Mouse (Mus musculus): ENCODE measurements around the gene Slc4a2.

Slc4a2 gene

DNA sequence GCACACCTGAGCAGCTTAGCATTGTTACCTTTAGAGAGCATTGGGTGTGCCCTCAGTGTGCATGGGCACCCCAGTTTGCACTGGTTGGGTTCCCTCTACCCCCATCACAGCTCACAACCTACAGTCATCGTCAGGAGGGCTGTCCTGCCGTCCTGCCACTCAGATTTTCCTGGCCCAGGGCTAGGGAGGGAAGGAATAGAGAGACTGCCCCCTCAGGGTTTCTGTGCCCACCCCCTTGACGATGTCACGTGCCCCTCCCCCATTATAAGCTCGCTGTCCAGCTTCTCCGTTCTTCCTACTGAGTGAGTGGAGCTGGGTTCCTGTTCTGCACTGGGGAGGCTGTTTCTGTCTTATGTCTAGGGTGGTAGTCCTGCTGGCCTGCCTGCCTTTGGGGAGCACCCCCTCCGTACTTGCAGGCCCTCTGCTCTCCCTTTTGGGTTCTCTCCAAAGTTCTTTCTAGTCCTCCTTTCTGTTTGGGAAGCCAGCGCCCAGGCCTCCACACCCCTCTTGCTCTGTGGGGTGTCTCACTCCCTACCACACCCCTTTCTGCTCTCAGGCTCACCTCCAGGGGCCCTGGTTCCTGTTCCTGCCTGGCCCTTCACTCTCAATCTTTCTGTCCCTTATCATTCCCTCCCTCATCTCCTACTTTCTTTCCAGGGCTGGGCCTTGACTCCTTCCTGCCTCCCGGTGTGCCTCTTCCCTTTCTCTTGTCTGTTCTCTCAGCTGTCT is 3.1 kb downstream of the Slc4a2 start:
- DNase-seq (ENCODE audit: low spot score): no peak

DNA sequence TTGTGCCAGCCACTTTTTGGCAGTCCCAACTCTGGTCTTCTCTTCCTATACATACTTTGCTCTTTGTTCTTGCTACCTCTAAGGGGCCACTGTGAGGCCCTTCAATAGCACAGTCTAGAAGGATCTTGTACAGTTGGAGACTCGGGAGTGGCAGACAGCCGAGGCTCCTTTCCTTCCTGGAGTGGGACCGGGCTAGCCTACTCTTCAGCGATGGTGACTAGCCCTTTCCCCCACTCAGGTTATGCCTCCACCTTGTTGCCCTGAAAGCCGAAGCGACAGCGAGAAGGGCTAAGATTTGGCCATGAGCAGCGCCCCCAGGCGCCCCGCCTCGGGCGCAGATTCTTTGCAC is 3.6 kb downstream of the Slc4a2 start:
- no peak for DNase-seq (ENCODE audit: low spot score)

DNA sequence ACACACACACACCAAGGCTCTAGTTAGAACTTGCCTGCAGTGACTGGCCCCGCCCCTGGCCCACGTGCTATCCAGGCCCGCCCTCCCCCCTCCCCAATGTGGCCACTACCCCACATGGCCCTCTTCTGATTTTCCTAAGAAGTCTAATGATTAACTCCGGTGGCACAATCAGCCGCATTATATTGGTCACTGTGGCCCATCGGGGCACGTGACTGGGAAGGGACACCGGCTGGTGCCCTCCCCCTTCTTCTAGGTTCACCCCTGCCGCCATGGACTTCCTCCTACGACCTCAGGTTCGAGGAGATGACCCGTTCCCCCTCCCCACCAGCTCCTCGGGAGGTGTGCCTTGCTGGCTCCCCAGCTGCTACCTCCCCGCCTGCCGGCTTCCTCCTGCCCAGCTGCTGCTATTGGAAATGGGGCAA is 4.4 kb downstream of the Slc4a2 start:
- no peak for DNase-seq (ENCODE audit: low spot score)

DNA sequence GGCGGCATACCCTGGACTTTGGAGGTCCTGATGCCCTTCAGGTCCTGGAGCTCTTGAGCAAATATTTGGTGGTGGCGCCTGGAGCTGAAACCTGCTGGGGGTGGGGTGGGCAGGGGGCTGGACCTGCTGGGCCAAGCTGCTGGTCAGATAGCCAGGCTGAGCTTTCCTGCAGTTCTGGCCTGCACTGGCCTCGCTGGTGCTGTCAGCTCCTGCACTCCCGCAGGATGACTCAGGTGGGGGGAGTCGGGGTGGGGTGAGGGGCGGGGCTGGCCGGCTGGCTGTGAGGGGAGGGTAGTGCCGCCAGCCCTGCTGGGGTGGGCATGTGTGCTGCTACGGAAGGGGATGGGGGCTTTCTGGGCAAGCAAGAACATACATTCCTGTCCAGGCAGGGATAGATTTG is 5.0 kb downstream of the Slc4a2 start:
- no peak for DNase-seq (ENCODE audit: low spot score)

DNA sequence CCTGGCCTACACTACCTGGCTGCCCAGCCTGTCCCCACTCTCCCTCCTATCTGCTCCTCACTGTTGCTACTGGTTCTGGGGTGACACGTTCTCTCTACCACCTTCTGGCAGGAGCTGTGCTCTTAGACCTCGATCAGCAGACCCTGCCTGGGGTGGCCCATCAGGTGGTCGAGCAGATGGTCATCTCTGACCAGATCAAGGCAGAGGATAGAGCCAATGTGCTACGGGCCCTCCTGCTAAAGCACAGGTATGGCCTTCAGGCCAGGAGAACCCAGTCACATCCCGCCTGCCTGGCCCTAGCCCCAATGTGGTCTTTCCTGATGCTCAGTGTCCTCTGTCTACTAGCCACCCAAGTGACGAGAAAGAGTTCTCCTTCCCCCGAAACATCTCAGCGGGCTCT is 10.4 kb downstream of the Slc4a2 start:
- DNase-seq (ENCODE audit: low spot score): no peak

DNA sequence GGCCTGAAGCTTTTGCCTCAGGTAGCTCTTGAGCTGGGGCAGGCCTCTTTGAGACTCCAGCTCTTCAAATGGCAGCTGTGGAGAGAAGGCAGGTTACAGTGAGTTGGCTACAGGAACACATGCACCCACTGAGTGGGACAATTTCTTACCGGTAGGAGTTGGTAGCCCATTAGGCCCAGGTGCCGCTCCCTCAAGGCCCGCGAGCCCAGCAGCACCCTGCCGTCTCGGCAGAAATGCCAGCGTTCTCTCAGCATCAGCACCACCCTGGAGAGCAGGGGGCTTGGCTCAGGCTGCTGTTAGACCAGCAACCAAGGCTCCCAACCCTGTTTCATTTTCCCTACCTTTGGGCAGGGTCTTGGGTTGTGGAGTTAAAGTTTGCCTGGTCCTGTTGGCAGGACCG is 17.6 kb downstream of the Slc4a2 start:
- DNase-seq (ENCODE audit: low spot score): no peak

DNA sequence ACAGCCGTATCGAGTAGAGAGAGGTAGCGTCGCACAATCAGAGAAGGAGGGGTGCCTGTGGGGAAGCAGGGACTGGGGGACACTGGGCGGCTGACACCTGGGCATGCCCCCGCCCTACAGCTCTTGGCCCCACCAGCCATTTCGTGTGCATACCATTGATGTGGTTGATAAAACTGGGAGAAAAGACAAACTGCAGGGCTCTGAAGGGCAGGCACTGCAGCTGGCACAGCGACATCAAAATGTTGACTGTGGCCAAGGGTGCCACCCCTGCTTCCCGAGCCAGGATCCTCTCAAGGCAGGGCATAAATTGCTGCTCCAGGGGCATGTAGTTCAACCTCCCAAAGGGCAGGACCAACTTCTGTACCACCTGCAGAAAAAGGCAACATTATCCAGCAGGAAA is 18.4 kb downstream of the Slc4a2 start:
- no peak for DNase-seq (ENCODE audit: low spot score)

DNA sequence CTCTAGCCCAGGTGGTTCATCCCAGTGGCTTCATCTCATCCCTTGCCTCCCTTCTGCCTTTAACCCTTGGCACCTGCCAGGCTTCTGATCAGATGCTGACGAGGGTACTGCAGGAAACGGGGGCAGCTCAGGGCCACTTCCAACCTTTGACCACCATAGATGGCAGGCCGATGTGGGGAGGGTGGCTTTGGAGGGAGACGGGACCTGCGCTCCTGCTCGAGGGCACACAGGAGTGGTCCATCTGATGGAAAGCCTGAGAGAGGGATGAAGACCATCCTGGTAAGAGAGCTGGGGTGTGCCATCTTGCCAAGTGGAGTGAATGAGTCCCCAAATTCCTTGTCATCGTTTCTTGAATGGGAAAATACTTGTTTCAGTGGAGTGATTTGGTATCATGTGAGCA is 19.6 kb downstream of the Slc4a2 start:
- DNase-seq (ENCODE audit: low spot score): no peak

DNA sequence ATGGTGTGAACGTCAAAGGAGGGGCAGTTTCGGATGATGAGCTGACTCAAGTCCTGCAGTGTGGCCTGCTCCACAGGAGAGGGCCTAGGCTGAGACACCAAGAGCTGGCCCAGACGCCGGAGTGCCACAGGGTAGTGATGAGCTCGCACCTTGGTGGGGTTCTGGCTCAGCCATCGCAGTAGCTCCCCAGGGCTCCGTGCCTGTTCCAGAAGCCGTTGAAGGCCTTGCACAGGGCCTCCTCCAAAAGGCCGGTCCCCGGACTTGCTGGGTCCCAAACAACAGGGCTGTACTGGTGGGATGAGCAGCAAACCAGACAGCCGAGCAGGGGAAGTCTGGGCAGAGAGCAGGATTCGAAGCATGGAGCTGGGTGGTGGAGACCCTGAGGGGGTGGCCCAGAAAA is 20.3 kb downstream of the Slc4a2 start:
- DNase-seq (ENCODE audit: low spot score): no peak

DNA sequence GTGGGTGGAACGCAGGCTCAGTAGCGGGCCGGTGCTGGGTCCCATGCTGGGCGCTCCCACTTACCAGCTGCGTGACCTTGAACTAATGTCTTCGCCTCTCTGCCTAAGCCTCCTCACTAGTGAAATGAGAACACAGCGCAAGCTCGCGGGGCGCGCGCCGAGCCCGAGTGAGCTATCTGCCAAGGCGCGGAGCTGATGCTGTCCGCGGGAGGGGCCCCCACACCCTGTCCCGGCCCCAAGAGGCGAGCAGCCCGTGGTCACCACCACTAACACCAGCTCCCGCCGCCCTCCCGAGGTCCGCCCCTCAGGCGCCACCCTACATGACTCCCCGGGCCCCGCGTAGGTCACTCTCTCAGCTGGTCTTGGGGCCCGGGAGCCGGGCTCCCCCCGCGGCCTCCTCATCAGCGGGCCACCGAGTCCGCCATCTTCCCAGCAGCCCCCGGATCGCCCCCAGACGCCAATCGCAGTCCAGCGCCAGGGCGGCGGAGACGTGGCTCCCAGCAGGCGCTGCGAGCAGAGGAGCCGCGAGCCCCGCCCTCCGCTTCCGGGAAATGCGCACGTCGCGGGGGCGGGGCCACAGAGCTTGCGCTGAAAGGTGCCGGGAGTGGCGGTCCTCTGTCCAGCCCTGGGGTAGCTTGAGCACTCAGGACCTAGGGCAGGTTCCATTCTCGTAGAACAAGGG is 21.2 kb downstream of the Slc4a2 start, which contains the start of gene Fastk:
Fastk (minus strand) TSS at position 542 of the 682 bp plus-strand sequence.
- DNase-seq (ENCODE audit: low spot score): peak; percentile 89

DNA sequence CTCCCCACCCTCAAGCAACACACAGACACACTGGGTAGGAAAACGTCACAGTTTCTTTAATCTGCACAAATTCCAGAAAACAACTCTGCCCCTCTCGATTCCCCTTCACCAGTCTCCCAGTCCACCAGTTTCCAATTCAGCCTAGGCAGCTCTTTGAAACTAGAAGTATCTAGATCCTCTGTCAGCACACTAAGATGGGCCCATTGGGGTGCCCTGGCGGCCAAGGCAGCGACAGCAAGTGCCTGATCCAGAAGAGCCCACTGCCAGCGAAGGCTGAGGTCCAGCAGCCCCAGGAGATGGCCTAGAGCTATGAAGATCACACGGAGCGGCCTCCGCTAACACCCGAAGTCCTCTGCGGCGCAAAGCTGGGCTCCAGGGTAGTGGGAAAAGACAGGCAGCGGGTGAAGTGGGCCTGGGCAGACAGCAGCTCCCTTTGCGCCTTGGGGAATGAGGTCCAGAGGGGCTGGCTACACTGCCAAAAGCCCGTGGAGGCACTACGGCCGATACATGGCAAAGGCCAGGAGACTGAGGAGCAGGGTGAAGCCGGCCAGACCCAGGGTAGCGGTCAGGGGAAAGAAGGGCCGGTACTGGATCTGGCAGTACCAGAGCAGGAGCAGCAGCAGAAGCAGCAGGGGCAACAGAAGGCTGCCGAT is 21.9 kb downstream of the Slc4a2 start:
- DNase-seq (ENCODE audit: low spot score): no peak

DNA sequence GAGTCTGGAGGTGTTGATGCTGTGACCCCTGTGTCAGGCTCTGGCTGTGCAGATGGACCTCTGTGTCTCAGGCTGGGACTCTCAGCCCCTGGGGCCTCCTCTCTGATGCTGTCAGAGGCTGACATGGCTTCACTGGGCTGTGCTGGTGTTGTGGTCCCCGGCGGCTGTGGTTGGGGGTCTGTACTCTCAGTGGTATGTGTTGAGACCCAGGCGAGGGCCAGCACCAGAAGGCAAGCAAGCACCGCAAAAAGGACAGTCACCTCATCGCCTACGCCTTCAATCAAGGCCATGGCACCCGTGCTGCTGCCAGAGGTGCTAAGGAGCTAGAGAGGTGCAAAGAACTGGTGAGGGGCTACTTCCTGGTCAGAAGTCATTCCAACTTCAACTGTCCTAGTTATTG is 23.0 kb downstream of the Slc4a2 start:
- no peak for DNase-seq (ENCODE audit: low spot score)

DNA sequence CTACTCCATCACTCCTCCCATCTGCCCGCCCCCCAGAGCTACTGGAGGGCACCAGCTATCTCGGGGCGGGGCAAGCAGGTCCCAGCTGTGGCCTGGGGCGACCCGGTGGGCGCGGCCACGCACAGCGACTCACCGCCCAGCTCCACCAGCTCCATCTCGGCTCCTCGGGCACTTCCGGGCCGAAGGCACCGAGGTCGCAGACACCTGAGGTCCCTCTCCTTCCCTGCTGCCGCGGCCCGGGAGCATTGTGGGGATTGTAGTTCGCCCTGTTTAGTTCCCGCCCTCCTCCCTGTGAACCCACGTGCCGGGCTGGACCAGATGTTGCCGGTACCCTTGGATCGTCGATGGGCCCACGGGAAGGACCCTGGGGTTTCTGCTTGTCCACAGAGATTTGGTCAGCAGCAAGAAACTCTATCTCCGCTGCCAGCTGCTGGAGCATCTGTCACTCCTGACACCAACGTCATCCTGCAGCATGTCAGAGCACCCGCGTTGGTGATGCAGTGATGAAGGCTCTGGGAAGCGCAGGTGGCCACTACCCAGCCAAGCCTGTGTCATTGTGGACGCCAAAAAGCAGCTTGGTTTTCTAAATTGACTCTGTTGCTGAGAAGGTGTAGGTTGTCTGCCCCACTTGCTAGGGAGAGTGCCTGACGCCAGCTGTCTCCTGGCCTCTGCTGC is 24.1 kb downstream of the Slc4a2 start, which contains the start of gene Tmub1:
Tmub1 (minus strand) TSS at position 231 of the 675 bp plus-strand sequence.
- DNase-seq (ENCODE audit: low spot score): peak; percentile 85

DNA sequence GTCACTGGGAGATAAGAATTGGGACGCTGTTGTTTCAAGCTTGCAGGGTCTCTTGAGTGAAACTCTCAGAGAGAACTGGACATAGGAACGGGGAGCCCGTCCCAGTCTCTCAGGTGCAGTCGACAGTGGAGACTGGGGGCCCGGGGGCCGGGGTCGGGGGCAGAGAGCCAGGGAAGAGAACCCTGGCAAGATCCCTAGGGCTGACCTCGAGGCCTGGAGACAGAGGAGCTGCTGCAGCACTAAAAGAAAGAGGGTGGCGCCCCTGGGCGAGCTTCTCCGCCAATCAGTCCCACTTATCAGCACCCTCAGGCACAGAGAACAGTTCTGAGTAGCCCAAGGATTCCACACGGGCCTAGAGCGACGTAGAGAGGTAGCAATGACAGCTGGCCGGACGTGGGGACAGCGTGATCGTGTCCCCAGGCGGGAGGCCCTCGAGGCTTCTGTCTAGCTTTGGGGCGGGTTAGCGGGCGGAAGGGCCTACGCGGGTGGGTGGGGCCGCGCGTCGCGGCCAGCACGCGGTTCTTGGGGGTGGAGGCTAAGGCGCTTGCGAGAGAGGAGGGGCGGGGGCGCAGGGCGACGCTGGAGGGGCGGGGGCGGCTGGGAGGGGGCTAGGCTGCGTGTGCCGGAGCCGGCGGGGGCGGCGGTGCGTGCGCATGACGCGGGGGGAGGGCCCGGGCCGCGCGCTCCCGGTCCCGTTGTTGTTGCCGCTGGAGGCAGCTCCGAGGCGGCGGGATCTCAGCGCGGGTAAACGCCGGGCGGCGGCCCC is 27.8 kb downstream of the Slc4a2 start:
- peak; percentile 80 for DNase-seq (ENCODE audit: low spot score)

DNA sequence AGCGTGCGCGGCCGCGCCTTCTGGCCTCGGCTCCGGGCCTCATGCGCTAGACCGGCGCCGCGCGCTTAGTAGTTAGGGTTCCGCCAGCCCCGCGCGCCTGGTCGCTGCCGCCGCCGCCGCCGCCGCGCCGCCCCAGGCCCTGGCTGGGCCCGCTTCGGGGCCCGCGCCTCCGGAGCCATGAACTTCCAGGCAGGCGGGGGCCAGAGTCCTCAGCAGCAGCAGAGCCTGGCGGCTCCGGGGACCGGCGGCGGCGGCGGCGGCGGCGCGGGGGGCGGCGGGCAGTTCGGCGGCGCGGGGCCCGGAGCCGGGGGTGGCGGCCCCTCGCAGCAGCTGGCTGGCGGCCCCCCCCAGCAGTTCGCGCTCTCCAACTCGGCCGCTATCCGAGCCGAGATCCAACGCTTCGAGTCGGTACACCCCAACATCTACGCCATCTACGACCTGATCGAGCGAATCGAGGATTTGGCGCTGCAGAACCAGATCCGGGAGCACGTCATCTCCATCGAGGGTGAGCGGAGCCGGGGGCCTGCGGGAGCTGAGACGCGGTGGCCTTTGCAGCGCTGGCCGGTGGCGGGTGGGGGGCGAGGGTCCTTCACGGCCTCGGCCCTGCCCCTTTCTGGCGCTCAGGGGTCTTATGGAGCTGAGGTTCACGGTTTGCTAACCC is 28.5 kb downstream of the Slc4a2 start, which contains the start of gene Agap3:
Agap3 (plus strand) TSS at position 148 of the 661 bp plus-strand sequence.
- DNase-seq (ENCODE audit: low spot score): peak; percentile 51

DNA sequence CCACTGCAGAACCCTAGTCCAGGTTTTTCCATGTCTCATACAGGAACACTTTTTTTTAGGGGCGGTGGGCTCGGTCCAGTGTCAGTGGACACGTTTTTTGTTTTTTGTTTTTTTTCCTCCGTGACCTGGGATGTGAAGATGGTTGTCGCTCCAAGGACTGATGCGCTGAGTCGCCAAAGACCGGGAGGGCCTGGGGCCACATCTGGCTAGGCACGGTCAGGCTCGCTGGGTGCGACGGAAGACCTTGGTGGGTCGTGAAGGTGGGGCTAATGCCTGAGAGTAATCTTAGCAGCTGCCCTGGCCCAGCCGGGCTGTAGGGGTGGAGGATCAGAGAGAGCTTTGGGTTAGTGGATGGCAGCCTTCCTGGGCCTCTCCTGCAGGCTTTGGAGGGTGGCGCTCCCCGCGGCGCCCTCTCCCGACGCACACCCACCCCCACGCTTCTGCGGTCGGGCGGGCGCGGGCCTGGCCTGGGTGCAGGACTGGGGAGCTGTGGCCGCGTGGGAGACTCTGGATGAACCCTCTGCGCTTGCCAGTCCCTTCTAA is 29.1 kb downstream of the Slc4a2 start:
- peak; percentile 11 for DNase-seq (ENCODE audit: low spot score)

DNA sequence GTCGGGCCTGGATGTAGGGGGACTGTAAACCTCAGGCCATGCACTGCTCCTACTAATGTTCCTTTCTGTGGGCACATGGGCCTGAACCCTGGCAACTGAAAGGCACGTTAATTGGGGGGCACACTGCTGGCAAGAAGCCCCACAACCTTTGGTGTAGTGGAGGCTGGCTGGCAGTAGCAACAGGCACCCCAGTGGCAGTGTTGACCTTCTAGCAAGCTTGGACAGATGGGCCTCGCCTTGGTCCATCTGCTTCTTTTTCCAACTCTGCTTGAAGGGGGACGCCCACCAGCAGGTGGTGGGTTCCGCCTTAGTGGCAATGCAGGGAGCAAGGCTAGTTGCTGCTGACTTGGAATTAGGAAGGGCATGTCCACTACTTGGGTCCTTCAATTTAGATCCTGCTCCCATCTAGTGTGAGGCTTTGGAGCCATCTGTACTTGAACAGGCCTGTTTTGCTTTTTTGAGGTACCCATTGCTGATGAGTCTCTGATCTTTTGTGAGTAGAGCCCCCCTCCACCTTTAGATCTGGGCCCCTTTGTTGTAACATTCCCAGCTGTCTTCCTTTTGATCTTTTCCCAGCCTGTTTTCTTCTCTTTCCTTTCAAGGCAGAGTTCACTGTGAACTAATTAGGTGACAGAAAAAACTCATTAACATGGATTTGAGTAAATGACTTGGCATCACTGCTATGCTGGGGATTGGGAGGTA is 29.8 kb downstream of the Slc4a2 start:
- DNase-seq (ENCODE audit: low spot score): no peak

DNA sequence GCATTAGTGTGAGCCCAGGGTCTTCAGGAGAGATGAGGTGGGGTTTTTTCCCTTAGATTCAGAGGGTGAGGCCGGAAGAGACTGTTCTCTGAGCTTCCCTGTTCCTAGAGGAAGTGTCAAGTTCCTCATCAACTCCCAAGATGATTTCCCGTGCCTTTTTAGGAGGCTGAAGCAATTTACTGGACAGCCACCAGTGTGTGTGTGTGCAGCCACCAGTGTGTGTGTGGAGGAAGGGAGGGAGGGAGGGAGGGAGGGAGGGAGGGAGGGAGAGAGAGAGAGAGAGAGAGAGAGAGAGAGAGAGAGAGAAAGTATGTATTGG is 30.3 kb downstream of the Slc4a2 start:
- DNase-seq (ENCODE audit: low spot score): no peak

DNA sequence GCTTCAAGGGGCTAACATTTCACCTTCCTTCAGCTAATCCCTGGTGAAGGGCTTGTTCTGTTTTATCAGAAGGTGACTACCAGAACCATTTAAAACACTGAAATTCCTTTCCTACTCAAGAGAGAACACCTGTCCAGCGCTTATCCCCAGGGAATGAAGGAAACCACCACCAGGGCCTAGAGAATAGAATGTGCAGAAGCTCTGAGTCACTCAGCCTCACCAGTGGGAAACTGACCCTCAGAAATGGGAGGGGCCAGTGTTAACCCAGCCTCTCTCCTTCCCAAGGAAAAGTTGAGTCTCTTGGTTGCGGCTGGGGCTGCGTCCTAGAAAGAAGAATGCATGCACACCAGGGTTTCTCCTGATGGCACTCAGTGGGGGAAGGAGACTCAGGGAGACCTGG is 31.4 kb downstream of the Slc4a2 start:
- no peak for DNase-seq (ENCODE audit: low spot score)

DNA sequence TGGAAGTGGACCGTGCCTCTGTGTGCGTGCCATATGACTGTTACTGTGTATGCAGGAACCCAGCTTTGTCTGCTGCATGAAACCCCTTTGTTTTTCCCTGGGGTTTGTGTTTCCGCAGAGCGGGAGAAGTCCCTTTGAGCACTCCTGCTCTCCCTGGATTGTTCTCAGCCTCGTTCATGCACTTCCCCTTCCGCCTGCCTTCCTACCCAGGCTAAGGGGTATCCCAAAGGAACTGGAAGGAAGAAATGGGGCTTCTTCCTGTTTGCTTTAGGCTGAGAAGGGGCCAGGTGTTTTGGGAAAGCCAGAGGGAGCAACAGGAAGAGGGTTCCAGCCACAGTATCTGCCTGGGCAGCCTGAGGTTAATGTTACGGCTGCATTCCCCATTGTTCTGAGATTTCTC is 32.0 kb downstream of the Slc4a2 start:
- DNase-seq (ENCODE audit: low spot score): no peak

DNA sequence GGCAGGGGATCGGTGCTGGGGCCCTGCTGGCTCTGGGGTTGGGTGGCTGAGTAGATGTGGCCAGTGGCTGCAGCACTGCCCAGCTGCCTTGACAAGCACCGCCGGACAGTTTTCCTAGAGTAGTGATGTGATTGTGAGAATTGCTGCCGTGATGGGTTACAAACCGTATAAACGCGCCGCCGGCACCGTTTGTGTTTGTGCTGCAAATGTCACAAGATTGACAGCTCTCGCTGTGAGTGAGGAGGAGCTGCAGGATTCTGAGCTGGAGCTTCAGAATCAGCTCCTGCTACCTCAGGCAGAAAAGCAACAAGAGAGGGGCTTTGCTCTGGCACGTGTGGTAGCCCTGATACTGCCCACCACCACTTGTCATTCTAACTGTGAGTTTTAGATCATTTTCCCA is 43.1 kb downstream of the Slc4a2 start:
- DNase-seq (ENCODE audit: low spot score): no peak
